Mouse (Mus musculus) spleen, adult 2 months (tissue): ENCODE measurements at regions not wholly inside any gene's neighbourhood (a gene's known extent, or its start where the extent isn't known, plus 50 kb on each side); places are given as distances from the start of the nearest gene placed in this dataset.

Experiments
- CTCF ChIP-seq: fragments of 200-500 bp; IDR thresholded peaks from 2 replicates; pipeline ENCODE4 v1.5.1; 2011; ENCODE audit warnings: mild to moderate bottlenecking, inconsistent platforms; ENCODE audit not compliant: insufficient read depth, insufficient read length, insufficient replicate concordance; ENCODE audit errors: extremely low read depth
- POLR2A ChIP-seq: fragments of 200-500 bp; IDR thresholded peaks from 2 replicates; pipeline ENCODE4 v1.6.1; 2011; ENCODE audit warnings: low read depth, low read length, inconsistent platforms

DNA sequence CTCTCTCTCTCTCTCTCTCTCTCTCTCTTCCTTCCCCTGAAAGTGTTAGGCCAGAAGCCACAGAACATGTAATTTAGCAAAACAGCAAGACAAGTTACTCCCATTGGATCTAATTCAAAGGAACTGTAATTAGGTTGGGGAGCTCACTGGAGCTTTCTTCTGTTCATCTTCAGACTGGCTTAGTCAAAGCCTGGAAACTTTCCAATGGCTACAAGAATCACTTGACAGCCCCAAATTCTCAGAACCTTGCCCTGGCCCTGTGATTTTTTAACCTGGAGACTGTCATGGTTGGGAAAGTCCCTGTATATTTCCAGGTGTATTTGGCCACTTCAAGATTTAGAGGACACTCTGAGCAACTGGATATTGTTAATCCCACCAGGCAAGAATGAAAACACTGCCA is 381.2 kb downstream of the Arl4a start:
- no peak for TF ChIP-seq POLR2A
- no peak for TF ChIP-seq CTCF
